Mouse (Mus musculus) liver, embryonic 14.5 days (tissue): ENCODE results near the gene Ube4b.

Experiments used
- CTCF ChIP-seq: IDR thresholded peaks from 2 replicates; pipeline ENCODE4 v1.5.1; 2016; ENCODE audit warnings: antibody characterized with exemption, low read depth, control low read depth
- EP300 ChIP-seq: IDR thresholded peaks from 2 replicates; pipeline ENCODE4 v1.6.1; 2016; ENCODE audit warnings: antibody characterized with exemption, low read depth

DNA sequence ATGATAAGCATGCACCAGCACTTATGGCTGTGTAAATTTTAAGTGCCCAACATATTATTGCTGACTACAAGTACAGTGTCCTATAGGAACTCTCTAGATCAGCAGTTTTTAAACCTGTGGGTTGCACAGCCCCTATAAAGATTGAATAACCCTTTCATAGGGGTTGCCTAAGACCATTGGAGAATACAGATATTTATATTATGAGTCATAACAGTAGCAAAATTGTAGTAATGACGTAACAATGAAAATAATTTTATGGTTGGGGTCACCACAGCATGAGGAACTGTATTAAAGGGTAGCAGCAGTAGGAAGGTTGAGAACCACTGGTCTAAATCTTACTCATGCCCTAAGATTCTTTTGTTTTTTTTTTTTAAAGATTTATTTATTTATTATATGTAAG is 32.9 kb upstream of the Ube4b start:
- TF ChIP-seq CTCF (no peak), EP300 (no peak)
